Mouse (Mus musculus): Measurements from ENCODE around the gene Olfr360. TPM values are rescaled to one million over a fixed set of nuclear protein-coding genes. Genes with fewer than 3 reads are reported as not detected.
"Not testable (repeated sequence)": the region's sequence is repeated elsewhere in the genome, so short reads cannot be mapped to it uniquely, and the experiment has no call there.

Olfr360 gene
- not detected in 2 replicates for polyA plus RNA-seq (2014; fragmentation: Nextera tagmentation; extraction: Ambion mirVana)

GRCm38 (mm10) chr2:37065446-37065845 lies at the start of gene Olfr360:
Olfr360 (plus strand) TSS chr2:37065746.
- no peaks in the 10 kb centered on the region for H3K9me3 ChIP-seq (ENCODE audit: control insufficient read depth, low read length)
- H3K4me1 ChIP-seq (ENCODE audit: control insufficient read depth, insufficient read depth, low read length): no peaks in the 10 kb centered on the region
- H3K9ac ChIP-seq (ENCODE audit: low read depth, low read length): no peak within 1 kb of the TSS
- H3K4me2 ChIP-seq (ENCODE audit: low read depth, low read length): no peak within 1 kb of the TSS
- ATAC-seq (ENCODE audit: low read depth) (no peak), DNase-seq (ENCODE audit: low spot score) (no peak)
- no peak within 1 kb of the TSS for H3K27ac ChIP-seq (replicated peaks; ENCODE audit: low read depth, low read length)
- H3K27me3 ChIP-seq (replicated peaks; ENCODE audit: control insufficient read depth, insufficient read depth, low read length): no peaks in the 10 kb centered on the region
- H3K4me3 ChIP-seq (ENCODE audit: low read depth, low read length): no peak within 1 kb of the TSS
- H3K36me3 ChIP-seq (ENCODE audit: control insufficient read depth, insufficient read depth, low read length): no peaks in the 10 kb centered on the region

- not testable (repeated sequence) for H3K4me2 ChIP-seq (ENCODE audit: low read depth, low read length); H3K4me1 ChIP-seq (ENCODE audit: control insufficient read depth, insufficient read depth, low read length); H3K4me3 ChIP-seq (ENCODE audit: low read depth, low read length); ATAC-seq (ENCODE audit: low read depth); H3K36me3 ChIP-seq (ENCODE audit: control insufficient read depth, insufficient read depth, low read length); H3K9me3 ChIP-seq (ENCODE audit: control insufficient read depth, low read length); DNase-seq (ENCODE audit: low spot score); H3K9ac ChIP-seq (ENCODE audit: low read depth, low read length); H3K27ac ChIP-seq (replicated peaks; ENCODE audit: low read depth, low read length); H3K27me3 ChIP-seq (replicated peaks; ENCODE audit: control insufficient read depth, insufficient read depth, low read length)
- 43% methylated on average over 1 of the region's 1 CpGs for WGBS
These were observed 23.6 kb downstream of the Olfr360 start, which contains the start of gene Olfr361 for GRCm38 (mm10) chr2:37089190-37089589. Olfr361 (minus strand) TSS chr2:37089290.

- Histone ChIP-seq H3K4me3 (ENCODE audit: low read depth, low read length) (no peak within 1 kb of the TSS), H3K4me1 (ENCODE audit: control insufficient read depth, insufficient read depth, low read length) (no peaks in the 10 kb centered on the region), H3K36me3 (ENCODE audit: control insufficient read depth, insufficient read depth, low read length) (no peaks in the 10 kb centered on the region), H3K9ac (ENCODE audit: low read depth, low read length) (no peak within 1 kb of the TSS), H3K9me3 (ENCODE audit: control insufficient read depth, low read length) (peaks cover 4% of the 10 kb centered on the region; the same call in 1 of the 2 replicates), H3K4me2 (ENCODE audit: low read depth, low read length) (no peak within 1 kb of the TSS), H3K27ac (replicated peaks; ENCODE audit: low read depth, low read length) (no peak within 1 kb of the TSS), H3K27me3 (replicated peaks; ENCODE audit: control insufficient read depth, insufficient read depth, low read length) (no peaks in the 10 kb centered on the region)
- no peak for DNase-seq (ENCODE audit: low spot score)
- 95% methylated on average over 1 of the region's 1 CpGs for WGBS
- ATAC-seq (ENCODE audit: low read depth): no peak
These were observed 52.3 kb downstream of the Olfr360 start, which contains the start of gene Olfr362 for GRCm38 (mm10) chr2:37117810-37118209. Olfr362 (minus strand) TSS chr2:37117910.

Other genes with a start within 250 kb of the Olfr360 start
- not detected in 2 replicates for gene Olfr3, start 248.7 kb upstream of the Olfr360 start, polyA plus RNA-seq (2014; fragmentation: Nextera tagmentation; extraction: Ambion mirVana)
- not detected in 2 replicates for gene Olfr350, start 219.4 kb upstream of the Olfr360 start, polyA plus RNA-seq (2014; fragmentation: Nextera tagmentation; extraction: Ambion mirVana)
- not detected in 2 replicates for gene Olfr351, start 203.1 kb upstream of the Olfr360 start, polyA plus RNA-seq (2014; fragmentation: Nextera tagmentation; extraction: Ambion mirVana)
- not detected in 2 replicates for gene Olfr352, start 197.3 kb upstream of the Olfr360 start, polyA plus RNA-seq (2014; fragmentation: Nextera tagmentation; extraction: Ambion mirVana)
- not detected in 2 replicates for gene Olfr353, start 172.8 kb upstream of the Olfr360 start, polyA plus RNA-seq (2014; fragmentation: Nextera tagmentation; extraction: Ambion mirVana)
- gene Olfr354, start 160.1 kb upstream of the Olfr360 start, polyA plus RNA-seq (2014; fragmentation: Nextera tagmentation; extraction: Ambion mirVana): not detected in 2 replicates
- not detected in 2 replicates for gene Olfr355, start 136.8 kb upstream of the Olfr360 start, polyA plus RNA-seq (2014; fragmentation: Nextera tagmentation; extraction: Ambion mirVana)
- gene Olfr356, start 128.6 kb upstream of the Olfr360 start, polyA plus RNA-seq (2014; fragmentation: Nextera tagmentation; extraction: Ambion mirVana): not detected in 2 replicates
- gene Olfr357, start 71.9 kb upstream of the Olfr360 start, polyA plus RNA-seq (2014; fragmentation: Nextera tagmentation; extraction: Ambion mirVana): not detected in 2 replicates
- gene Olfr358, start 56.4 kb upstream of the Olfr360 start, polyA plus RNA-seq (2014; fragmentation: Nextera tagmentation; extraction: Ambion mirVana): 0.06 TPM in 1 of 2 replicates, not detected in the other
- gene Olfr361, start 23.5 kb downstream of the Olfr360 start, polyA plus RNA-seq (2014; fragmentation: Nextera tagmentation; extraction: Ambion mirVana): not detected in 2 replicates
- not detected in 2 replicates for gene Olfr362, start 52.2 kb downstream of the Olfr360 start, polyA plus RNA-seq (2014; fragmentation: Nextera tagmentation; extraction: Ambion mirVana)
- gene Olfr364-ps1, start 73.6 kb downstream of the Olfr360 start, polyA plus RNA-seq (2014; fragmentation: Nextera tagmentation; extraction: Ambion mirVana): not detected in 2 replicates
- not detected in 2 replicates for gene Olfr365, start 122.5 kb downstream of the Olfr360 start, polyA plus RNA-seq (2014; fragmentation: Nextera tagmentation; extraction: Ambion mirVana)
- not detected in 2 replicates for gene Olfr366, start 145.8 kb downstream of the Olfr360 start, polyA plus RNA-seq (2014; fragmentation: Nextera tagmentation; extraction: Ambion mirVana)